ENCODE assay signal across 7 mouse cellular contexts in genomic region chr8:47016268-47016946, GRCm38 (mm10). TPM values are rescaled to one million over a fixed set of nuclear protein-coding genes. Genes with fewer than 3 reads are reported as not detected.
DNase-seq lines count a peak whose midpoint lies in the region; ATAC-seq lines count a peak whose summit lies in the region.

No protein-coding gene starts in this region.

- no peak overlapping the region for H3K9ac ChIP-seq in forebrain, embryonic 15.5 days (replicated peaks)
- H3K9ac ChIP-seq in hindbrain, embryonic 11.5 days (ENCODE audit: low read depth, low read length) = no peak overlapping the region

- no peaks in the 10 kb centered on the region for H3K36me3 ChIP-seq in forebrain, embryonic 15.5 days
- H3K36me3 ChIP-seq in hindbrain, embryonic 11.5 days (ENCODE audit: control insufficient read depth, insufficient read depth, low read length) = no peaks in the 10 kb centered on the region

- peak; percentile 90 for ATAC-seq in forebrain, embryonic 15.5 days (replicated peaks)
- peak; percentile 73 for ATAC-seq in hindbrain, embryonic 11.5 days (ENCODE audit: low FRiP score)

- H3K9me3 ChIP-seq in forebrain, embryonic 15.5 days = no peaks in the 10 kb centered on the region
- no peaks in the 10 kb centered on the region for H3K9me3 ChIP-seq in hindbrain, embryonic 11.5 days (ENCODE audit: control insufficient read depth, low read length)

- H3K27me3 ChIP-seq in forebrain, embryonic 15.5 days = peaks cover 3% of the 10 kb centered on the region; the same call in 1 of the 2 replicates
- no peaks in the 10 kb centered on the region for H3K27me3 ChIP-seq in hindbrain, embryonic 11.5 days (ENCODE audit: control insufficient read depth, insufficient read depth, low read length)

- H3K4me2 ChIP-seq in forebrain, embryonic 15.5 days (replicated peaks) = no peak overlapping the region
- H3K4me2 ChIP-seq in hindbrain, embryonic 11.5 days (replicated peaks; ENCODE audit: low read depth, low read length) = no peak overlapping the region

- DNase-seq in T-cell, adult 2 months (ENCODE audit: low spot score) = peak; percentile 24
- peak; percentile 43 for DNase-seq in cerebellum, adult 11-12 months
- DNase-seq in hindbrain, embryonic 11.5 days (ENCODE audit: low spot score) = peak; percentile 86
- peak; percentile 71 for DNase-seq in layer of hippocampus, adult 9-11 months
- peak; percentile 79 for DNase-seq in lung, postnatal 25 days (ENCODE audit: low spot score)
- DNase-seq in retina, postnatal 7 days (ENCODE audit: low read depth, low spot score) = peak; percentile 65

- 37% methylated on average over 13 of the region's 13 CpGs for WGBS in forebrain, embryonic 15.5 days
- WGBS in hindbrain, embryonic 11.5 days = 45% methylated on average over 13 of the region's 13 CpGs

- no peak overlapping the region for H3K4me3 ChIP-seq in forebrain, embryonic 15.5 days
- H3K4me3 ChIP-seq in hindbrain, embryonic 11.5 days (ENCODE audit: low read depth, low read length) = no peak overlapping the region

- no peaks in the 10 kb centered on the region for H3K4me1 ChIP-seq in forebrain, embryonic 15.5 days
- no peaks in the 10 kb centered on the region for H3K4me1 ChIP-seq in hindbrain, embryonic 11.5 days (replicated peaks; ENCODE audit: control insufficient read depth, insufficient read depth, low read length)

- H3K27ac ChIP-seq in forebrain, embryonic 15.5 days (replicated peaks) = no peak overlapping the region
- H3K27ac ChIP-seq in hindbrain, embryonic 11.5 days (ENCODE audit: low read depth, low read length) = no peak overlapping the region

RNA-seq across cellular contexts. Expression of gene Enpp6, which starts 29.7 kb away (rescaled TPM):
- polyA plus RNA-seq in forebrain, embryonic 15.5 days (2015; fragmentation: Nextera tagmentation; extraction: Ambion mirVana) = 0.14 and 0.31 TPM in 2 replicates
- polyA plus RNA-seq in hindbrain, embryonic 11.5 days (2014; fragmentation: Nextera tagmentation; extraction: Ambion mirVana) = 0.45 and 0.48 TPM in 2 replicates

Comparison
In these comparisons a context has a peak if more than half of its experiments do, and no peak if none do; other contexts are left out.
1. DNase-seq: peak in every context shown above with its lines; median percentile 86 in hindbrain, embryonic 11.5 days; 79 in lung, postnatal 25 days; 71 in layer of hippocampus, adult 9-11 months; 65 in retina, postnatal 7 days; 43 in cerebellum, adult 11-12 months; 24 in T-cell, adult 2 months.